ENCODE assay signal across 35 mouse cellular contexts in genomic region chr5:118607900-118608299, GRCm38 (mm10).
"Had no signal": no experiment of that assay in that cellular context is flagged by ENCODE, and none has a peak within 500 bp of the region (broad histone marks: within the 10 kb centered on the region; RNA-seq: fewer than 3 reads in every experiment).

No protein-coding gene starts in this region.

- DNase-seq: heart, postnatal 10 days; heart, postnatal 14 days; heart, postnatal 36 days; heart, postnatal 4 days; kidney, adult 11 months; kidney, adult 18-20 months; kidney, adult 2 months; kidney, adult 8-10 months; kidney, adult 9 months; kidney, postnatal 10 days; kidney, postnatal 14 days; kidney, postnatal 25 days; kidney, postnatal 36 days; kidney, postnatal 4 days; layer of hippocampus, adult 9-11 months; layer of hippocampus, postnatal 36 days had no signal

- H3K4me2 ChIP-seq: heart, embryonic 11.5 days; heart, embryonic 12.5 days; heart, embryonic 13.5 days; heart, embryonic 15.5 days; hindbrain, embryonic 12.5 days; hindbrain, embryonic 13.5 days; hindbrain, embryonic 14.5 days; hindbrain, embryonic 15.5 days; intestine, embryonic 15.5 days; kidney, embryonic 15.5 days had no signal

- H3K27me3 ChIP-seq: heart, embryonic 12.5 days; heart, embryonic 13.5 days; heart, embryonic 15.5 days; hindbrain, embryonic 12.5 days; hindbrain, embryonic 13.5 days; hindbrain, embryonic 15.5 days; intestine, embryonic 15.5 days; kidney, embryonic 15.5 days had no signal

- H3K9me3 ChIP-seq: heart, embryonic 10.5 days; heart, embryonic 12.5 days; heart, embryonic 13.5 days; heart, embryonic 15.5 days; hindbrain, embryonic 10.5 days; hindbrain, embryonic 12.5 days; hindbrain, embryonic 13.5 days; hindbrain, embryonic 15.5 days; intestine, embryonic 15.5 days; kidney, embryonic 15.5 days had no signal

- H3K36me3 ChIP-seq: heart, embryonic 10.5 days; heart, embryonic 12.5 days; heart, embryonic 13.5 days; heart, embryonic 15.5 days; hindbrain, embryonic 10.5 days; hindbrain, embryonic 12.5 days; hindbrain, embryonic 13.5 days; hindbrain, embryonic 15.5 days; intestine, embryonic 15.5 days; kidney, embryonic 15.5 days had no signal

- H3K4me3 ChIP-seq: heart, embryonic 10.5 days; heart, embryonic 12.5 days; heart, embryonic 13.5 days; heart, embryonic 15.5 days; hindbrain, embryonic 10.5 days; hindbrain, embryonic 12.5 days; hindbrain, embryonic 13.5 days; hindbrain, embryonic 15.5 days; intestine, embryonic 15.5 days; kidney, embryonic 15.5 days; layer of hippocampus, adult 2 months had no signal

- H3K27ac ChIP-seq: heart, embryonic 10.5 days; heart, embryonic 13.5 days; heart, embryonic 15.5 days; hindbrain, embryonic 10.5 days; hindbrain, embryonic 12.5 days; hindbrain, embryonic 13.5 days; hindbrain, embryonic 14.5 days; hindbrain, embryonic 15.5 days; hindbrain, postnatal 0 days; intestine, embryonic 15.5 days; kidney, embryonic 15.5 days; kidney, postnatal 0 days had no signal

- H3K9ac ChIP-seq: heart, embryonic 12.5 days; heart, embryonic 13.5 days; heart, embryonic 15.5 days; hindbrain, embryonic 12.5 days; hindbrain, embryonic 13.5 days; hindbrain, embryonic 14.5 days; hindbrain, embryonic 15.5 days; intestine, embryonic 15.5 days; kidney, embryonic 15.5 days had no signal

- ATAC-seq: hindbrain, embryonic 16.5 days; hindbrain, postnatal 0 days; inflammation-experienced regulatory T-cells, adult 6 months; intestine, embryonic 15.5 days; intestine, embryonic 16.5 days; intestine, postnatal 0 days had no signal
